ENCODE assay signal across 11 mouse cellular contexts in genomic region chr17:73723885-73724682, GRCm38 (mm10). TPM values are rescaled to one million over a fixed set of nuclear protein-coding genes. Genes with fewer than 3 reads are reported as not detected.
DNase-seq lines count a peak whose midpoint lies in the region; ATAC-seq and TF ChIP-seq lines count a peak whose summit lies in the region.
"Had no signal": no experiment of that assay in that cellular context is flagged by ENCODE, and none has a peak within 500 bp of the region (broad histone marks: within the 10 kb centered on the region; RNA-seq: fewer than 3 reads in every experiment).

No protein-coding gene starts in this region.

- WGBS in lung, embryonic 14.5 days = 61% methylated on average over 8 of the region's 8 CpGs

- no peak overlapping the region for H3K9ac ChIP-seq in lung, embryonic 14.5 days
- H3K9ac ChIP-seq: embryonic facial prominence, embryonic 15.5 days; hindbrain, embryonic 15.5 days; lung, embryonic 15.5 days had no signal

- no peaks in the 10 kb centered on the region for H3K36me3 ChIP-seq in lung, embryonic 14.5 days (ENCODE audit: insufficient read depth)
- H3K36me3 ChIP-seq: embryonic facial prominence, embryonic 15.5 days; hindbrain, embryonic 15.5 days; lung, embryonic 15.5 days had no signal

- no peak overlapping the region for H3K4me3 ChIP-seq in lung, embryonic 14.5 days (ENCODE audit: low read depth, low read length)
- H3K4me3 ChIP-seq: embryonic facial prominence, embryonic 15.5 days; hindbrain, embryonic 15.5 days; lung, embryonic 15.5 days had no signal

- no peak overlapping the region for H3K27ac ChIP-seq in lung, embryonic 14.5 days (ENCODE audit: low read depth)
- H3K27ac ChIP-seq: embryonic facial prominence, embryonic 15.5 days; hindbrain, embryonic 15.5 days; lung, embryonic 15.5 days had no signal

- H3K9me3 ChIP-seq in lung, embryonic 14.5 days (ENCODE audit: low read depth, low read length) = no peaks in the 10 kb centered on the region
- H3K9me3 ChIP-seq: embryonic facial prominence, embryonic 15.5 days; hindbrain, embryonic 15.5 days; lung, embryonic 15.5 days had no signal

- DNase-seq in frontal cortex, postnatal 36 days (ENCODE audit: low spot score in 2 of 2) = no peak
- DNase-seq in lung, embryonic 14.5 days = peak; percentile 74
- DNase-seq in lung, adult 18-20 months = no peak
- peak; percentile 18 for DNase-seq in thymus, postnatal 25 days
- no peak for DNase-seq in layer of hippocampus, adult 9-10 months (ENCODE audit: low spot score)
- no peak for DNase-seq in MN1 (ENCODE audit: low spot score)

- TF ChIP-seq CTCF in lung, embryonic 14.5 days (IDR thresholded peaks at IDR 0.05; ENCODE audit: low read depth) = peak; percentile 60

- ATAC-seq in frontal cortex, adult (ENCODE audit: low TSS enrichment) = 0 out of 2 replicates have a peak, but pooled peaks have one; percentile 47
- ATAC-seq in lung, embryonic 14.5 days (ENCODE audit: insufficient read depth) = peak; percentile 63
- peak; percentile 56 to 60; a peak in 3 of 4 replicates for ATAC-seq in hematopoietic stem cell, adult 5-6 weeks (replicated peaks in 1 of 2; ENCODE audit: insufficient read depth in 1 of 2, low FRiP score in 2 of 2, low TSS enrichment in 1 of 2, low read depth in 1 of 2, poor library complexity in 2 of 2, severe bottlenecking in 2 of 2)

- no peak overlapping the region for H3K4me2 ChIP-seq in lung, embryonic 14.5 days
- H3K4me2 ChIP-seq: embryonic facial prominence, embryonic 15.5 days; hindbrain, embryonic 15.5 days; lung, embryonic 15.5 days had no signal

- H3K4me1 ChIP-seq in lung, embryonic 14.5 days (ENCODE audit: insufficient read depth) = no peaks in the 10 kb centered on the region
- H3K4me1 ChIP-seq: embryonic facial prominence, embryonic 15.5 days; hindbrain, embryonic 15.5 days; lung, embryonic 15.5 days had no signal

- no peaks in the 10 kb centered on the region for H3K27me3 ChIP-seq in lung, embryonic 14.5 days (ENCODE audit: insufficient read depth, low read length)
- H3K27me3 ChIP-seq: embryonic facial prominence, embryonic 15.5 days; hindbrain, embryonic 15.5 days; lung, embryonic 15.5 days had no signal

RNA-seq across cellular contexts. Expression of gene Galnt14, which starts 13.8 kb away (rescaled TPM):
- polyA plus RNA-seq in lung, embryonic 14.5 days (2014; fragmentation: Nextera tagmentation; extraction: Ambion mirVana) = 0.16 and 0.20 TPM in 2 replicates
- not detected in 2 replicates for total RNA-seq in hematopoietic stem cell, adult 5-6 weeks (2017)

Comparison
In these comparisons a context has a peak if more than half of its experiments do, and no peak if none do; other contexts are left out.
1. DNase-seq: peak in lung, embryonic 14.5 days (single experiment) and thymus, postnatal 25 days (single experiment); none in frontal cortex, postnatal 36 days (0 of 2), lung, adult 18-20 months (0 of 2), layer of hippocampus, adult 9-10 months (single experiment) and MN1 (single experiment).
2. Peak in every context shown above with its lines, with median percentiles within 50 percentile points of each other: ATAC-seq.